Mouse (Mus musculus) liver (tissue): ENCODE measurements around the gene Nudt3.
"Not testable (repeated sequence)": the region's sequence is repeated elsewhere in the genome, so short reads cannot be mapped to it uniquely, and the experiment has no call there.

ENCODE experiments used
- DNase-seq: peaks from one replicate; pipeline ENCODE4 v3.0.0-alpha.2; 2020; ENCODE audit warnings: mixed read lengths

Nudt3 gene

GRCm38 (mm10) chr17:27623360-27624326 is at the start of gene Nudt3:
TSS of gene Nudt3 (minus strand) at chr17:27623495.
- DNase-seq = peak; percentile 89

- DNase-seq = no peak
These were observed 48.4 kb upstream of the Nudt3 start for GRCm38 (mm10) chr17:27671720-27672119.

- no peak for DNase-seq
These were observed 35.5 kb upstream of the Nudt3 start for GRCm38 (mm10) chr17:27658767-27659166.

- no peak for DNase-seq
These were observed 33.8 kb upstream of the Nudt3 start for GRCm38 (mm10) chr17:27657123-27657522.

GRCm38 (mm10) chr17:27656414-27656813 is 33.1 kb upstream of the Nudt3 start:
- no peak for DNase-seq

GRCm38 (mm10) chr17:27656011-27656399 is 32.7 kb upstream of the Nudt3 start:
- DNase-seq = no peak

- no peak for DNase-seq
These were observed 32.1 kb upstream of the Nudt3 start, which contains the start of gene Pacsin1 for GRCm38 (mm10) chr17:27655089-27656010. TSS of gene Pacsin1 (plus strand) at chr17:27655509.

GRCm38 (mm10) chr17:27653253-27653959 is 30.1 kb upstream of the Nudt3 start:
- DNase-seq = no peak

GRCm38 (mm10) chr17:27652046-27652790 is 28.9 kb upstream of the Nudt3 start:
- no peak for DNase-seq

- no peak for DNase-seq
These were observed 27.3 kb upstream of the Nudt3 start for GRCm38 (mm10) chr17:27650586-27650985.

GRCm38 (mm10) chr17:27650160-27650559 is 26.9 kb upstream of the Nudt3 start:
- peak; percentile 71 for DNase-seq

GRCm38 (mm10) chr17:27645807-27646206 is 22.5 kb upstream of the Nudt3 start:
- DNase-seq = no peak

- no peak for DNase-seq
These were observed 21.3 kb upstream of the Nudt3 start for GRCm38 (mm10) chr17:27644572-27644971.

- no peak for DNase-seq
These were observed 20.5 kb upstream of the Nudt3 start for GRCm38 (mm10) chr17:27643756-27644155.

- no peak for DNase-seq
These were observed 19.8 kb upstream of the Nudt3 start for GRCm38 (mm10) chr17:27643101-27643500.

GRCm38 (mm10) chr17:27642491-27643062 is 19.3 kb upstream of the Nudt3 start:
- DNase-seq = no peak

GRCm38 (mm10) chr17:27639851-27640250 is 16.6 kb upstream of the Nudt3 start:
- not testable (repeated sequence) for DNase-seq

- DNase-seq = peak; percentile 45
These were observed 15.6 kb upstream of the Nudt3 start for GRCm38 (mm10) chr17:27638921-27639332.

- DNase-seq = no peak
These were observed 14.0 kb upstream of the Nudt3 start for GRCm38 (mm10) chr17:27637333-27637732.

GRCm38 (mm10) chr17:27636132-27637020 is 13.1 kb upstream of the Nudt3 start, which contains the start of gene Rps10:
TSS of gene Rps10 (minus strand) at chr17:27636669.
- peak; percentile 32 for DNase-seq
